Mouse (Mus musculus) embryonic fibroblast, embryonic 13.5 days (primary cell): ENCODE measurements around the gene Sufu. TPM values are rescaled to one million over a fixed set of nuclear protein-coding genes. Genes with fewer than 3 reads are reported as not detected.
A peak's percentile ranks its signal among the peaks of the same experiment; 100 is the strongest.

ENCODE experiments used
- H3K27ac ChIP-seq: 2 replicates; pipeline ENCODE4 v1.5.1; 2012; ENCODE audit warnings: low read length, control low read depth, inconsistent platforms; ENCODE audit not compliant: insufficient read depth
- H3K4me1 ChIP-seq: 2 replicates; pipeline ENCODE4 v1.6.1; 2011; ENCODE audit warnings: low read length; ENCODE audit not compliant: control insufficient read depth, insufficient read depth
- H3K4me3 ChIP-seq: 2 replicates; pipeline ENCODE4 v1.5.1; 2011; ENCODE audit warnings: mild to moderate bottlenecking, control low read depth, low read length; ENCODE audit not compliant: insufficient read depth
- CTCF ChIP-seq: IDR thresholded peaks from 2 replicates; pipeline ENCODE4 v1.5.1; 2011; ENCODE audit warnings: mild to moderate bottlenecking, control low read depth, low read length, moderate library complexity, borderline replicate concordance; ENCODE audit not compliant: insufficient read depth
- POLR2A ChIP-seq: IDR thresholded peaks from 2 replicates; pipeline ENCODE4 v1.6.1; 2011; ENCODE audit warnings: low read depth, mild to moderate bottlenecking, control low read depth, low read length, moderate library complexity
- polyA plus RNA-seq: library from polyadenylated mRNA; stranded (reverse); fragments of >200 nt; gene quantifications from 2 replicates; pipeline ENCODE4 v1.2.4, GENCODE M21; 2011; ENCODE audit warnings: low read depth; ENCODE audit not compliant: missing spikeins, insufficient read length

The Sufu gene
- polyA plus RNA-seq, 1 experiment, result 22.0 TPM

GRCm38 (mm10) chr19:46471324-46472093, 74.8 kb downstream of the Sufu start:
- TF ChIP-seq CTCF, result no peak
- TF ChIP-seq POLR2A, result no peak
- H3K27ac ChIP-seq, result peak overlapping the region; percentile 79
- H3K4me1 ChIP-seq, result peaks cover 18% of the 10 kb centered on the region; the same call in 1 of the 2 replicates
- no peak overlapping the region for H3K4me3 ChIP-seq

- peaks cover 22% of the 10 kb centered on the region; the same call in 1 of the 2 replicates for H3K4me1 ChIP-seq
Measured at GRCm38 (mm10) chr19:46477432-46477845, 80.7 kb downstream of the Sufu start.

GRCm38 (mm10) chr19:46478242-46478641, 81.5 kb downstream of the Sufu start:
- H3K4me1 ChIP-seq, result peaks cover 22% of the 10 kb centered on the region; the same call in 1 of the 2 replicates
- H3K4me3 ChIP-seq, result no peak overlapping the region
- TF ChIP-seq POLR2A (no peak), CTCF (no peak)
- H3K27ac ChIP-seq, result peak overlapping the region; percentile 72

More at GRCm38 (mm10) chr19:46477432-46477845, 80.7 kb downstream of the Sufu start:
- H3K4me3 ChIP-seq, result no peak overlapping the region
- H3K27ac ChIP-seq, result peak overlapping the region; percentile 72
- TF ChIP-seq CTCF (no peak), POLR2A (no peak)

GRCm38 (mm10) chr19:46478826-46479225, 82.1 kb downstream of the Sufu start:
- Histone ChIP-seq H3K27ac (peak overlapping the region; percentile 72), H3K4me3 (no peak overlapping the region), H3K4me1 (peaks cover 25% of the 10 kb centered on the region; the same call in 1 of the 2 replicates)
- TF ChIP-seq CTCF, result no peak
- no peak for TF ChIP-seq POLR2A

- Histone ChIP-seq H3K4me3 (no peak overlapping the region), H3K4me1 (peaks cover 30% of the 10 kb centered on the region), H3K27ac (peak overlapping the region; percentile 60)
- TF ChIP-seq CTCF (no peak), POLR2A (no peak)
Measured at GRCm38 (mm10) chr19:46479306-46480075, 82.8 kb downstream of the Sufu start.

GRCm38 (mm10) chr19:46480624-46481345, 84.1 kb downstream of the Sufu start:
- TF ChIP-seq CTCF (no peak), POLR2A (no peak)
- H3K4me3 ChIP-seq, result no peak overlapping the region
- no peak overlapping the region for H3K27ac ChIP-seq
- H3K4me1 ChIP-seq, result peaks cover 32% of the 10 kb centered on the region

GRCm38 (mm10) chr19:46481352-46481751, 84.7 kb downstream of the Sufu start:
- H3K4me1 ChIP-seq, result peaks cover 32% of the 10 kb centered on the region
- H3K4me3 ChIP-seq, result no peak overlapping the region
- 0 out of 2 replicates have a peak overlapping the region, but pooled peaks have one; percentile 3 for H3K27ac ChIP-seq
- TF ChIP-seq CTCF (no peak), POLR2A (no peak)

GRCm38 (mm10) chr19:46481756-46482155, 85.1 kb downstream of the Sufu start:
- 0 out of 2 replicates have a peak overlapping the region, but pooled peaks have one; percentile 4 for H3K27ac ChIP-seq
- peaks cover 32% of the 10 kb centered on the region for H3K4me1 ChIP-seq
- TF ChIP-seq CTCF (no peak), POLR2A (no peak)
- H3K4me3 ChIP-seq, result no peak overlapping the region

GRCm38 (mm10) chr19:46482896-46483516, 86.3 kb downstream of the Sufu start:
- Histone ChIP-seq H3K4me3 (no peak overlapping the region), H3K4me1 (peaks cover 40% of the 10 kb centered on the region), H3K27ac (no peak overlapping the region)
- TF ChIP-seq CTCF (no peak), POLR2A (no peak)
